9 mouse cellular contexts compared by ENCODE assay signal in genomic region chr1:20554398-20554797, GRCm38 (mm10).
DNase-seq lines count a peak whose midpoint lies in the region; TF ChIP-seq lines count a peak whose summit lies in the region.
"Had no signal": no experiment of that assay in that cellular context is flagged by ENCODE, and none has a peak within 500 bp of the region (broad histone marks: within the 10 kb centered on the region; RNA-seq: fewer than 3 reads in every experiment).

No protein-coding gene starts in this region.

- no peak overlapping the region for H3K27ac ChIP-seq in layer of hippocampus, adult 2 months
- H3K27ac ChIP-seq: limb, embryonic 13.5 days had no signal

- peak; percentile 16 for DNase-seq in adrenal gland, adult 2 months
- no peak for DNase-seq in adrenal gland, adult 8-10 months
- peak; percentile 12 for DNase-seq in A20 (ENCODE audit: low read depth, low spot score)
- DNase-seq in cerebellum, adult 8-10 months, result peak; percentile 19
- DNase-seq in frontal cortex, adult 2 months (ENCODE audit: extremely low spot score in 1 of 2, low spot score in 1 of 2), result peak; percentile 11 to 80
- DNase-seq in layer of hippocampus, adult 2 months (ENCODE audit: low spot score in 2 of 2), result peak; percentile 41 to 62
- DNase-seq in mesoderm, embryonic 11.5 days (ENCODE audit: low read depth, low spot score), result peak; percentile 68
- peak; percentile 49 for DNase-seq in testis, postnatal 10 days (ENCODE audit: low spot score)

- peak; percentile 89 for TF ChIP-seq CTCF in layer of hippocampus, adult 2 months (conservative IDR thresholded peaks at IDR 0.05)

- no peak overlapping the region for H3K4me3 ChIP-seq in layer of hippocampus, adult 2 months
- H3K4me3 ChIP-seq: limb, embryonic 13.5 days had no signal
